Mouse (Mus musculus) heart, adult 2 months (tissue): ENCODE results near the gene Gm20431.
A peak's percentile ranks its signal among the peaks of the same experiment; 100 is the strongest.

Experiments used
- CTCF ChIP-seq: fragments of 200-600 bp; IDR thresholded peaks from 2 replicates; pipeline ENCODE4 v1.8.1; 2022; ENCODE audit warnings: antibody characterized with exemption, mild to moderate bottlenecking, moderate library complexity
- EP300 ChIP-seq: fragments of 200-500 bp; IDR thresholded peaks from 2 replicates; pipeline ENCODE4 v1.6.1; 2011; ENCODE audit warnings: low read depth, low read length, control low read depth; ENCODE audit not compliant: insufficient read depth

DNA sequence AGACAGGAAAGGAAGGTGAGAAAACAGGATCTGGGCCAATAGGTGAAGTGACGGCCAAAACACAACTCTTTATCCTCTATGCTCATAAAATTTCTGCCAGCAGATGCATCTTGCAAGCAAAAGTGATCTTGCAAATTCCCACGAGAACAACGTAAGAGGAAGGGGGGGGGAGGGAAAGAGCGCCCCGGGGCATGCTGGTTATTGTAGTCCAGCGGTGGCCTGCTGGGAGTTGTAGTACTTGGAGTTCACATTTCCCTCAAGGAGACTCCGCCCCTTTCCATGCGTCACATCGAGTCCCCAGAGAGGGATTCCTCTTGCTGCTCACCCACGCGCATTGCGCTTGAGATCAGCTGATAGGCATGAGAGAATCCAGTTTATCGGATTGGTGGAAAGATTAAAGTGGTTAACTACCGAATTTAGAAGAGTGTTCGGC is 26.9 kb downstream of the Gm20431 start:
- peak; percentile 83; the same call in 1 of the 2 replicates for TF ChIP-seq EP300
- no peak for TF ChIP-seq CTCF
